Comparison of ENCODE assay signal across 9 mouse cellular contexts in genomic region chr1:171043594-171044153, GRCm38 (mm10). TPM values are rescaled to one million over a fixed set of nuclear protein-coding genes. Genes with fewer than 3 reads are reported as not detected.
DNase-seq lines count a peak whose midpoint lies in the region; ATAC-seq and TF ChIP-seq lines count a peak whose summit lies in the region.
"Had no signal": no experiment of that assay in that cellular context is flagged by ENCODE, and none has a peak within 500 bp of the region (broad histone marks: within the 10 kb centered on the region; RNA-seq: fewer than 3 reads in every experiment).

No protein-coding gene starts in this region.

- H3K27me3 ChIP-seq in lung, postnatal 0 days (replicated peaks; ENCODE audit: insufficient read depth, low read length) = no peaks in the 10 kb centered on the region
- no peaks in the 10 kb centered on the region for H3K27me3 ChIP-seq in embryonic facial prominence, embryonic 14.5 days (replicated peaks; ENCODE audit: control insufficient read depth, insufficient read depth, low read length)
- no peaks in the 10 kb centered on the region for H3K27me3 ChIP-seq in limb, embryonic 10.5 days (ENCODE audit: low read depth, poor library complexity, severe bottlenecking)
- no peaks in the 10 kb centered on the region for H3K27me3 ChIP-seq in stomach, embryonic 14.5 days (ENCODE audit: control insufficient read depth, insufficient read depth, low read length)

- no peaks in the 10 kb centered on the region for H3K9me3 ChIP-seq in lung, postnatal 0 days (ENCODE audit: low read length)
- H3K9me3 ChIP-seq in embryonic facial prominence, embryonic 14.5 days (ENCODE audit: control insufficient read depth, low read length) = no peaks in the 10 kb centered on the region
- H3K9me3 ChIP-seq in limb, embryonic 10.5 days (replicated peaks) = no peaks in the 10 kb centered on the region
- no peaks in the 10 kb centered on the region for H3K9me3 ChIP-seq in stomach, embryonic 14.5 days (ENCODE audit: control insufficient read depth, low read depth, low read length)

- ATAC-seq in lung, postnatal 0 days = no peak
- no peak for ATAC-seq in embryonic facial prominence, embryonic 14.5 days (ENCODE audit: low read depth)
- no peak for ATAC-seq in stomach, embryonic 14.5 days (ENCODE audit: insufficient number of reproducible peaks, insufficient read depth, low FRiP score, low read depth)

- peak overlapping the region; percentile 32; the same call in 1 of the 2 replicates for H3K4me2 ChIP-seq in lung, postnatal 0 days (replicated peaks; ENCODE audit: low read depth, low read length)
- peak overlapping the region; percentile 57 for H3K4me2 ChIP-seq in embryonic facial prominence, embryonic 14.5 days (ENCODE audit: low read depth, low read length)
- peak overlapping the region; percentile 33 for H3K4me2 ChIP-seq in stomach, embryonic 14.5 days (replicated peaks; ENCODE audit: low read depth, low read length)

- peak; percentile 51 for TF ChIP-seq CTCF in lung, postnatal 0 days (IDR thresholded peaks at IDR 0.05)

- WGBS in lung, postnatal 0 days = 68% methylated on average over 3 of the region's 3 CpGs
- 72% methylated on average over 3 of the region's 3 CpGs for WGBS in embryonic facial prominence, embryonic 14.5 days
- WGBS in limb, embryonic 10.5 days = 72% methylated on average over 3 of the region's 3 CpGs
- 71% methylated on average over 3 of the region's 3 CpGs for WGBS in stomach, embryonic 14.5 days

- no peak for DNase-seq in lung, postnatal 0 days (ENCODE audit: low spot score)
- no peak for DNase-seq in lung, postnatal 4 days
- no peak for DNase-seq in embryonic facial prominence, embryonic 14.5 days (ENCODE audit: low spot score)
- no peak for DNase-seq in limb, embryonic 10.5 days (ENCODE audit: low spot score)
- DNase-seq in urinary bladder, postnatal 25 days (ENCODE audit: low spot score) = no peak
- no peak for DNase-seq in kidney, postnatal 14 days
- DNase-seq in lung, postnatal 14 days = no peak

- no peaks in the 10 kb centered on the region for H3K4me1 ChIP-seq in lung, postnatal 0 days (ENCODE audit: insufficient read depth, low read depth, low read length)
- peaks cover 2% of the 10 kb centered on the region; the same call in 1 of the 2 replicates for H3K4me1 ChIP-seq in embryonic facial prominence, embryonic 14.5 days (ENCODE audit: control insufficient read depth, insufficient read depth, low read length)
- 0 out of 2 replicates have a peak, but pooled peaks cover 3% of the 10 kb centered on the region for H3K4me1 ChIP-seq in limb, embryonic 10.5 days
- H3K4me1 ChIP-seq in stomach, embryonic 14.5 days (ENCODE audit: control insufficient read depth, insufficient read depth, low read length) = no peaks in the 10 kb centered on the region

- TF ChIP-seq EP300 in lung, postnatal 0 days (IDR thresholded peaks at IDR 0.05) = no peak

- peak overlapping the region; percentile 55; the same call in 1 of the 2 replicates for H3K27ac ChIP-seq in lung, postnatal 0 days (ENCODE audit: low read length)
- H3K27ac ChIP-seq in embryonic facial prominence, embryonic 14.5 days (replicated peaks; ENCODE audit: low read depth, low read length) = peak overlapping the region; percentile 85
- H3K27ac ChIP-seq in limb, embryonic 10.5 days = no peak overlapping the region
- H3K27ac ChIP-seq in stomach, embryonic 14.5 days (ENCODE audit: low read length) = no peak overlapping the region

- H3K9ac ChIP-seq in lung, postnatal 0 days (replicated peaks; ENCODE audit: low read depth) = no peak overlapping the region
- peak overlapping the region; percentile 65 for H3K9ac ChIP-seq in embryonic facial prominence, embryonic 14.5 days (ENCODE audit: low read depth, low read length)
- H3K9ac ChIP-seq in stomach, embryonic 14.5 days (replicated peaks; ENCODE audit: low read depth, low read length) = no peak overlapping the region

- no peaks in the 10 kb centered on the region for H3K36me3 ChIP-seq in lung, postnatal 0 days (ENCODE audit: insufficient read depth, low read length)
- H3K36me3 ChIP-seq in embryonic facial prominence, embryonic 14.5 days (ENCODE audit: control insufficient read depth, insufficient read depth, low read length) = no peaks in the 10 kb centered on the region
- H3K36me3 ChIP-seq in limb, embryonic 10.5 days = no peaks in the 10 kb centered on the region
- no peaks in the 10 kb centered on the region for H3K36me3 ChIP-seq in stomach, embryonic 14.5 days (ENCODE audit: control insufficient read depth, insufficient read depth, low read length)

- H3K4me3 ChIP-seq in lung, postnatal 0 days (ENCODE audit: low read depth, low read length) = peak overlapping the region; percentile 48
- H3K4me3 ChIP-seq in embryonic facial prominence, embryonic 14.5 days (ENCODE audit: low read depth, low read length) = peak overlapping the region; percentile 59
- peak overlapping the region; percentile 67 for H3K4me3 ChIP-seq in limb, embryonic 10.5 days
- peak overlapping the region; percentile 49 for H3K4me3 ChIP-seq in stomach, embryonic 14.5 days (ENCODE audit: low read depth, low read length)

RNA-seq across cellular contexts. Expression of gene Fcgr3, which starts 21.1 kb away (rescaled TPM):
- 29.3 and 37.4 TPM in 2 replicates for polyA plus RNA-seq in lung, postnatal 0 days (2015; fragmentation: Nextera tagmentation; extraction: Ambion mirVana)
- polyA plus RNA-seq in embryonic facial prominence, embryonic 14.5 days (2014; fragmentation: Nextera tagmentation; extraction: Ambion mirVana) = 20.5 and 25.0 TPM in 2 replicates
- polyA plus RNA-seq in limb, embryonic 10.5 days (2016; fragmentation: Nextera tagmentation; extraction: Ambion mirVana) = 3.0 and 3.3 TPM in 2 replicates
- polyA plus RNA-seq in stomach, embryonic 14.5 days (2014; fragmentation: Nextera tagmentation; extraction: Ambion mirVana) = 11.1 and 14.8 TPM in 2 replicates

RNA-seq across cellular contexts. Expression of gene Fcgr4, which starts 25.0 kb away (rescaled TPM):
- 3.3 and 4.0 TPM in 2 replicates for polyA plus RNA-seq in lung, postnatal 0 days (2015; fragmentation: Nextera tagmentation; extraction: Ambion mirVana)
- 0.81 and 0.92 TPM in 2 replicates for polyA plus RNA-seq in embryonic facial prominence, embryonic 14.5 days (2014; fragmentation: Nextera tagmentation; extraction: Ambion mirVana)
- polyA plus RNA-seq in limb, embryonic 10.5 days (2016; fragmentation: Nextera tagmentation; extraction: Ambion mirVana) = 0.11 TPM in 1 of 2 replicates, not detected in the other
- polyA plus RNA-seq in stomach, embryonic 14.5 days (2014; fragmentation: Nextera tagmentation; extraction: Ambion mirVana) = 0.74 and 0.91 TPM in 2 replicates
- polyA plus RNA-seq: testis, adult 2 months had no signal

Comparison
In these comparisons a context has a peak if more than half of its experiments do, and no peak if none do; other contexts are left out.
1. H3K27ac ChIP-seq: peak in lung, postnatal 0 days (single experiment) and embryonic facial prominence, embryonic 14.5 days (single experiment); none in limb, embryonic 10.5 days (single experiment) and stomach, embryonic 14.5 days (single experiment).
2. Peak in every context shown above with its lines, with median percentiles within 50 percentile points of each other: H3K4me2 ChIP-seq and H3K4me3 ChIP-seq.